Mouse (Mus musculus) neural tube, embryonic 11.5 days (tissue): ENCODE data around the gene Rpl23. TPM values are rescaled to one million over a fixed set of nuclear protein-coding genes. Genes with fewer than 3 reads are reported as not detected.

Experiments
- ATAC-seq: fragments of 200-750 bp; cut with Nextera tagmentation; 2 replicates; pipeline ENCODE4 v1.8.0; 2017; ENCODE audit warnings: moderate number of reproducible peaks, mild to moderate bottlenecking, moderate TSS enrichment, moderate library complexity; ENCODE audit not compliant: insufficient read depth, low FRiP score, low TSS enrichment
- DNase-seq: peaks from one replicate; pipeline ENCODE4 v3.0.0-alpha.2; 2015; ENCODE audit warnings: low spot score
- H3K27ac ChIP-seq: fragments of 300-500 bp; sonication (generic); 2 replicates; pipeline ENCODE4 v1.5.1; 2014; ENCODE audit warnings: low read depth, mild to moderate bottlenecking, low read length
- H3K27me3 ChIP-seq: fragments of 300-500 bp; sonication (generic); 2 replicates; pipeline ENCODE4 v1.6.1; 2014; ENCODE audit warnings: mild to moderate bottlenecking, low read length, mixed read lengths; ENCODE audit not compliant: control insufficient read depth, insufficient read depth
- H3K36me3 ChIP-seq: fragments of 300-500 bp; sonication (generic); 2 replicates; pipeline ENCODE4 v1.6.1; 2014; ENCODE audit warnings: mild to moderate bottlenecking, low read length, moderate library complexity, mixed read lengths; ENCODE audit not compliant: control insufficient read depth, insufficient read depth
- H3K4me1 ChIP-seq: fragments of 300-500 bp; sonication (generic); 2 replicates; pipeline ENCODE4 v1.6.1; 2014; ENCODE audit warnings: low read length, mixed read lengths; ENCODE audit not compliant: control insufficient read depth, insufficient read depth
- H3K4me2 ChIP-seq: fragments of 300-500 bp; sonication (generic); 2 replicates; pipeline ENCODE4 v1.6.1; 2014; ENCODE audit warnings: low read depth, mild to moderate bottlenecking, moderate library complexity
- H3K4me3 ChIP-seq: fragments of 300-500 bp; sonication (generic); 2 replicates; pipeline ENCODE4 v1.5.1; 2014; ENCODE audit warnings: low read depth, low read length
- H3K9ac ChIP-seq: fragments of 300-500 bp; sonication (generic); 2 replicates; pipeline ENCODE4 v1.6.1; 2014; ENCODE audit warnings: mild to moderate bottlenecking, low read length
- H3K9me3 ChIP-seq: fragments of 300-500 bp; sonication (generic); 2 replicates; pipeline ENCODE4 v1.6.1; 2016; ENCODE audit warnings: low read length; ENCODE audit not compliant: control insufficient read depth
- WGBS: fragments of 180-500 bp; shearing (Covaris S2); extraction: QIAGEN DNeasy Blood & Tissue Kit; methylation state at CpG from one replicate; pipeline ENCODE4 v1.1.7; 2014; 5-methylcytosine and 5-hydroxymethylcytosine counted together
- polyA plus RNA-seq: library from polyadenylated mRNA; unstranded; fragments of >200 nt; fragmentation: Nextera tagmentation; extraction: Ambion mirVana; gene quantifications from 2 replicates; pipeline ENCODE4 v1.2.1, GENCODE M21; 2014

The Rpl23 gene
- polyA plus RNA-seq, 1 experiment from 2014 or later: 457 TPM

- ATAC-seq: no peak
- Histone ChIP-seq H3K9ac (no peak overlapping the region), H3K27me3 (no peaks in the 10 kb centered on the region), H3K9me3 (no peaks in the 10 kb centered on the region), H3K36me3 (no peaks in the 10 kb centered on the region), H3K4me2 (no peak overlapping the region), H3K4me3 (no peak overlapping the region), H3K4me1 (no peaks in the 10 kb centered on the region), H3K27ac (no peak overlapping the region)
- DNase-seq: no peak
- 81% methylated on average over 5 of the region's 5 CpGs for WGBS
Measured at GRCm38 (mm10) chr11:97789727-97790126, 7.5 kb upstream of the Rpl23 start.

- H3K36me3 ChIP-seq: no peaks in the 10 kb centered on the region
- H3K9ac ChIP-seq: no peak overlapping the region
- WGBS: 96% methylated on average over 3 of the region's 3 CpGs
- no peak overlapping the region for H3K4me2 ChIP-seq
- H3K27ac ChIP-seq: no peak overlapping the region
- no peaks in the 10 kb centered on the region for H3K27me3 ChIP-seq
- DNase-seq: no peak
- ATAC-seq: no peak
- no peaks in the 10 kb centered on the region for H3K4me1 ChIP-seq
- H3K4me3 ChIP-seq: no peak overlapping the region
- H3K9me3 ChIP-seq: no peaks in the 10 kb centered on the region
Measured at GRCm38 (mm10) chr11:97787961-97788360, 5.7 kb upstream of the Rpl23 start.

- DNase-seq (no peak), ATAC-seq (no peak; the same call in 1 of the 2 replicates)
- H3K9ac ChIP-seq: peak overlapping the region; percentile 66
- peaks cover 12% of the 10 kb centered on the region for H3K4me1 ChIP-seq
- H3K36me3 ChIP-seq: peaks cover 23% of the 10 kb centered on the region
- no peaks in the 10 kb centered on the region for H3K27me3 ChIP-seq
- WGBS: under 1% methylated on average over 10 of the region's 10 CpGs
- H3K9me3 ChIP-seq: no peaks in the 10 kb centered on the region
- no peak overlapping the region for H3K27ac ChIP-seq
- peak overlapping the region; percentile 87 for H3K4me2 ChIP-seq
- peak overlapping the region; percentile 96 for H3K4me3 ChIP-seq
Measured at GRCm38 (mm10) chr11:97782564-97782895, 293 bp upstream of the Rpl23 start.

- peak overlapping the region; percentile 94 for H3K27ac ChIP-seq
- peak overlapping the region; percentile 98 for H3K9ac ChIP-seq
- no peak for DNase-seq
- no peaks in the 10 kb centered on the region for H3K9me3 ChIP-seq
- no peaks in the 10 kb centered on the region for H3K27me3 ChIP-seq
- H3K4me1 ChIP-seq: peaks cover 12% of the 10 kb centered on the region
- H3K36me3 ChIP-seq: peaks cover 31% of the 10 kb centered on the region
- peak overlapping the region; percentile 87 for H3K4me2 ChIP-seq
- H3K4me3 ChIP-seq: peak overlapping the region; percentile 96
- ATAC-seq: no peak
- WGBS: 3% methylated on average over 11 of the region's 11 CpGs
Measured at GRCm38 (mm10) chr11:97781478-97781831, 782 bp downstream of the Rpl23 start.

- Histone ChIP-seq H3K4me3 (peak overlapping the region; percentile 96), H3K9ac (no peak overlapping the region)
Measured at GRCm38 (mm10) chr11:97779968-97780701, 2.1 kb downstream of the Rpl23 start.

GRCm38 (mm10) chr11:97778918-97779317 lies 3.3 kb downstream of the Rpl23 start:
- Histone ChIP-seq H3K4me2 (no peak overlapping the region), H3K36me3 (peaks cover 31% of the 10 kb centered on the region), H3K27me3 (no peaks in the 10 kb centered on the region), H3K27ac (no peak overlapping the region), H3K9ac (no peak overlapping the region), H3K4me3 (no peak overlapping the region), H3K4me1 (peaks cover 15% of the 10 kb centered on the region), H3K9me3 (no peaks in the 10 kb centered on the region)
- DNase-seq (no peak), ATAC-seq (no peak)
- 98% methylated on average over 1 of the region's 1 CpGs for WGBS

More at GRCm38 (mm10) chr11:97779968-97780701, 2.1 kb downstream of the Rpl23 start:
- Histone ChIP-seq H3K36me3 (peaks cover 31% of the 10 kb centered on the region), H3K27me3 (no peaks in the 10 kb centered on the region), H3K27ac (no peak overlapping the region), H3K4me1 (peaks cover 15% of the 10 kb centered on the region), H3K9me3 (no peaks in the 10 kb centered on the region), H3K4me2 (peak overlapping the region; percentile 87)
- DNase-seq: no peak
- WGBS: 84% methylated on average over 2 of the region's 2 CpGs
- ATAC-seq: no peak

- 47% methylated on average over 2 of the region's 2 CpGs for WGBS
- Histone ChIP-seq H3K9me3 (no peaks in the 10 kb centered on the region), H3K27ac (no peak overlapping the region), H3K4me2 (no peak overlapping the region), H3K36me3 (peaks cover 31% of the 10 kb centered on the region), H3K4me1 (peaks cover 15% of the 10 kb centered on the region), H3K27me3 (no peaks in the 10 kb centered on the region), H3K4me3 (no peak overlapping the region), H3K9ac (no peak overlapping the region)
- ATAC-seq (no peak), DNase-seq (peak; percentile 48)
Measured at GRCm38 (mm10) chr11:97777129-97777529, 5.1 kb downstream of the Rpl23 start.

GRCm38 (mm10) chr11:97776497-97777128 lies 5.6 kb downstream of the Rpl23 start:
- Histone ChIP-seq H3K4me2 (no peak overlapping the region), H3K9ac (no peak overlapping the region), H3K36me3 (peaks cover 31% of the 10 kb centered on the region), H3K9me3 (no peaks in the 10 kb centered on the region), H3K27me3 (no peaks in the 10 kb centered on the region), H3K4me3 (no peak overlapping the region), H3K4me1 (peaks cover 15% of the 10 kb centered on the region), H3K27ac (no peak overlapping the region)
- WGBS: 58% methylated on average over 5 of the region's 5 CpGs
- no peak for ATAC-seq
- DNase-seq: no peak
